Mouse (Mus musculus) thymus, postnatal 36 days (tissue): ENCODE data around the gene Clspn.

ENCODE experiments used
- DNase-seq, 2 experiments: peaks; one replicate each; pipeline ENCODE4 v3.0.0; 2022; ENCODE audit warnings: mixed read lengths in 2 of 2

Clspn gene

GRCm38 (mm10) chr4:126567243-126567642, 10.5 kb downstream of the Clspn start:
- no peak for DNase-seq

DNA sequence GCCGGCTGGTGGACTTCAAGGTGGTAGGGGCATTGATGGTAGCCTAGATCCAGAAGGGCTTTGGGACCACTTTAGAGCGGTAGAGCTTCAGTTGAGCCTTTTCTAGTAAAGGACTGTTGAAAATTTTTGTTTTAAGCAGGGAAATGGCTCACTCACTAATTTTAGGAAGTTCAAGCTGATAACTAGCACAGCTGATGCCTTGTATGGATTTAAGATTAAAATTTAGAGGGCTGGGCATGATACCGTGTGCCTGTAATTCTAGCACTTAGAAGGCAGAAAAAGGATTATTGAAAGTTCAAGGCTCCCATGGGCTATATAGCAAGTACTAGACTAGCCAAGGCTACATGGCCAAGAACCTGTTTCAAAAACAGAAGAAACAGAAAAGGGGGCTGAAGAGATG, 13.0 kb downstream of the Clspn start:
- no peak for DNase-seq

DNA sequence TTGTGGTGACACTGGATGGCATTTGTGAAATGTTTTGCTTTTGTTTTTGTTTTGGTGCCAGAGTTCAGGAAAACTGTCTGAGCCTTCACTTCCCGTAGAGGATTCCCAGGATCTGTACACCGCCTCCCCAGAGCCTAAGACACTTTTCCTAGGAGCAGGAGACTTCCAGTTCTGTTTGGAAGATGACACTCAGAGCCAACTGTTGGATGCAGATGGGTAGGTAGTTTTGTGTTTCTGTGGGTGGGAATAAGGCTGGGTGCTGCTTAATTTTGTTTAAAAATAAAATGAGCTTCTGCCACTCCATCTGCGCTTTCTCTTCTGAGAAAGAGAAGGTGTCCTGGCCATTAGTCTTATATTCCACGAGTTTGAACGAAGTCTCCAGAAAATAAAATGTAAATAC, 19.5 kb downstream of the Clspn start:
- no peak for DNase-seq

DNA sequence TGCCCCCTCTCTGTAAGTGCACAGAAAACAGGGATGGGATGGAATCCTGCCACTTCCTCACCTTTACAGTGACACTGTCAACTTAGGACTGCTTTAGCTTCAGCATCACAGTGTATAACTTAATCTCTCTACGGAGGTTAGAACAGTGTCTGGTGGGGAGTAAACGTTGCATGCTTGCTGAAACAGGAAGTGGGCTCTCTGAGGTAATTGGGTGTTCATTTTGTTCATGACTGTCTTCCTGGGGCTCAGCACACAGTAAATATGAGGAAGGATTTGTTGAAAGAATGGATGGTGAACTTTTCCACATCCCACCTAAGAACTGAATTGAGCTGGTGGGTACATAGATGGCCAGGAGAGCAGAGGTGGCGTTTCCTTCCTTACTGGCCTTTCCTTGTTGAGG, 21.2 kb downstream of the Clspn start:
- no peak for DNase-seq

DNA sequence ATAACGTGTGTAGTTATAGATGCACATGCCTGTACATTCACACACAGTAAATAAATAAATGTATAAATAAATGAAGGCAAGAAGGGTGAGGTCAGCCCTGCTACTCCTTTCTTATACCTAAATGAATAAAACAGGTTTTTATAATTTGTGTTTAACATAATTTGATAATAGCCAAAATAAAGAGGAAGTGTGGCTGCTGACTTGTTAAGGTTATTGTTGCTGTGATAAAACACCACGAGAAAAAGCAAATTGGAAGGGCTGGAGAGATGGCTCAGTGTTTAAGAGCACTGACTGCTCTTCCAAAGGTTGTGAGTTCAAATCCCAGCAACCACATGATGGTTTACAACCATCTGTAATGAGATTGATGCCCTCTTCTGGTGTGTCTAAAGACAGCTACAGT, 22.3 kb downstream of the Clspn start:
- DNase-seq = no peak

DNA sequence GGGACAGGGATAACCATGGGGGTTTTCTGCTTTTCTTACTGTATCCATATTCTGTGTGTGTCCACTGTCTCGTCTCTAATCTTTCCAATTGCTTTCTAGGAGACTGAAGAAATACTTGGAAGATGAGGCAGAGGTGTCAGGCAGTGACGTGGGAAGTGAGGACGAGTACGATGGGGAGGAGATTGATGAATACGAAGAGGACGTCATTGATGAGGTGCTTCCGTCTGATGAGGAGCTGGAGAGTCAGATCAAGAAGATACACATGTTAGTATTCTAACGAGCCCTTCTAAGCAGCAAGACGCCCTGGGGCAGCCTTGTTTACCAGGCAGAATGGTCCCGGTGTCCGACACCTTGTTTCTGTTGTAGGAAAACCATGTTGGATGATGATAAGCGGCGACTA, 29.0 kb downstream of the Clspn start:
- DNase-seq = no peak

DNA sequence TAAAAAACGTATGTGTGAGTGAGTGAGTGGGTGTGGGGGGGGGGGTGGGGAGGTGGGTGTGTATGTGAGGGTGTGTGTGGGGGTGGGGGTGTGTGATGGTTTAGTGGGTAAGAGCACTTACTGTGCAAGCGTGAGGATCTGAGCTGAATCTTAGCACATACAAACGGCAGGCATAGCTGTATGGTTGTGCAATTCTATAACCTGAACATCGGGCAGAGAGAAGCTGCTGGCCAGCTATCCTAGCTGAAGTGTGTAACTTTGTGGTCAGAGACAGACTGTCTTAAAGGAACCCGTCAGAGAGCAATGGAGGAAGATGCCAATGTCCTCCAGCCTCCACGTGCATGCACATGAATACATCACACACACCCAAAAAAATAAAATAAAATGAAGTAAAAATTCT, 35.3 kb downstream of the Clspn start:
- DNase-seq = no peak

DNA sequence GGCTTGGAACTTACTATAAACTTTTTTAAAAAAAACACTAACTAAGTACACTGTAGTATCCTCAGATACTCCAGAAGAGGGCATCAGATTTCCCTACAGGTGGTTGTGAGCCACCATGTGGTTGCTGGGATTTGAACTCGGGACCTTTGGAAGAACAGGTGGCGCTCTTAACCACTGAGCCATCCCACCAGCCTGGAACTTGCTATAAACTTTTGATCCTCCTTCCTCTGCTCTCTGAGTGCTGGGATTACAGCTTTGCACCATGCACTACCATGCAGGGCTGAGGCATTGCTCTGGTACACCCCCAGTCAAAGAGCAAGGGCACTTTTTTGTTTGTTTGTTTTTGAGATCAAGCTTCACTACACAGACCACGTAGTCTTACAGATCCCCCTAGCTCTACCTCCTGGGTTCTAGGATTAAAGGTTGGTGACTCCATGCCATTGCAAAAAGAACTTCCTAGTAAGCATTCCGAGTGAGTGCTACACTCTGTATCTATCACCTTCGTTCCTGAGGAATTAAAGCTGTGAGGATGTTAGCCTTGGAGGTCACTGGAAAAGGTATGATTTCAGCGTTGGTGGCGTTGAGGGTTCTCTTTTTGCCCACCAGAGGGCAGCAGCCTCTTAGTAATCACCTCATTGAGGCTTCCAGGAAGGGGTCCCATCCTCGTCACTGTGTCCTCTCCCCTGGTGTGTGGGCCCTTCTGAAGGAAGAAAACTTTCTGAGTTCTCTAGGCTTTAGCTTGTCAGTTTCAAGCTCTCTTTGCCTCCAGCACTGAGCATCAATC, 43.4 kb downstream of the Clspn start:
- DNase-seq = peak; percentile 25 to 39

GRCm38 (mm10) chr4:126601597-126602444, 45.1 kb downstream of the Clspn start:
- no peak for DNase-seq

DNA sequence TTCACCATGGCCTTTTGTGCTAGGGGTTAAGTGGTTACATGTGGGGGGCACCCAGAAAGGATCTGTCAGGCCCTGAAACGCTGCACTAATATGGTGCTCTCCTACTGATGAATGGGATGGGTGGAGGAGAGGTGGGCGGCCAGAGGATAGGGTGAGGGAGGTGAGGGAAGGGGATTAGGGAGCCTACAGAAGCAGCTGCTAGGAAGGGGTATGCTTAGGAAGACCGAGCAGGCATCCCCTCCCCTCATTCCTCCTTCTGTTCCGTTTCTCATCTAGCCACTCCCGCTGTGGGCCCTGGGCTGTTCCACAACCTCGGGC, 45.7 kb downstream of the Clspn start:
- DNase-seq = no peak

GRCm38 (mm10) chr4:126604141-126604540, 47.4 kb downstream of the Clspn start:
- no peak for DNase-seq

DNA sequence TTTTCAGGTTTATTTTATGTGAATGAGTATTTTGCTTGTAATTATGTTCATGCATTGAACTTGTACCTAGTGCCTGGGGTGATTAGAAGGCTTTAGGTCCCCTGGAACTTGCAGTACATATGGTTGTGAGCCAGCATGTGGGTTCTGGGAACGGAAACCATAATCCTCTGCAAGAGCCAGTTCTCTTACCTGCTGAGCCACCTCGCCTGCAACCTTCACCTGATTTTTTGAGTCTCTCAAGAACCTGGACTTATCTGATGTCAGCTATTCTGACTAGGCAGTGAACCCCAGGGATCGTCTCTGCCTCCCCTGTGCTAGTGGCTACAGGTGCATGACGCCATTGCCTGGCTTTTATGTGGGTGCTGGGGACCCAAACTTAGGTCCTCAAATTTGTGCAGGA, 49.0 kb downstream of the Clspn start:
- no peak for DNase-seq

DNA sequence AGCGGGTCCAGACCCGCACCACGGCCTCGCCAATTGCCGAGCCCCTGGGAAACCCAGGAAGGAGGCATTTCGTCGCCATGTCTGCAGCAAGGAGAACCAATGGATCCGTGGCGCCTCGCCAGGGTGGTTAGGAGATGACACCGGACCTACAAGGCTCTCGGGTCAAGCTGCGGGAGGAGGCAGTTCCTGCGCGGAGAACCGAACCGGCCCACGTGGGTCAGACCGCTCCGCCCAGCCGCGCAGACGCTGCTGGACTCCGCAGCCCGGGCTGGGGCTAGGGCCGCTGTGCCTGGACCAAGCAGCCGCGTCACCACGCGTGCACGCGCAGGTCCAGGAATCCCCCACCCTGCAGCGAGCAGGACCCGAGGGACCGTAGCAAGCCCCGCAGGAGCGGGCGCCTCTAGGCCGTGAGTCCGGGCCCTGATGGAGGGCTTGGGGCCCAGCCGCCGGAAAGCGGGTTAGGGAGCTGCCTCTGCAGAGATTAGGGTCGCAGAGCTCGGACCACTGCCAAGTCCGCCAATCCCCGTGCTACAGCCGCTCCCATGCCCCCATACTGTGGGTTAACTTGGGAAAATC, 53.0 kb downstream of the Clspn start, which contains the start of gene 5730409E04Rik:
TSS of gene 5730409E04Rik (plus strand) at position 213 of the 576 bp plus-strand sequence.
- peak; percentile 7 to 15 for DNase-seq

GRCm38 (mm10) chr4:126611991-126612390, 55.3 kb downstream of the Clspn start:
- no peak for DNase-seq

DNA sequence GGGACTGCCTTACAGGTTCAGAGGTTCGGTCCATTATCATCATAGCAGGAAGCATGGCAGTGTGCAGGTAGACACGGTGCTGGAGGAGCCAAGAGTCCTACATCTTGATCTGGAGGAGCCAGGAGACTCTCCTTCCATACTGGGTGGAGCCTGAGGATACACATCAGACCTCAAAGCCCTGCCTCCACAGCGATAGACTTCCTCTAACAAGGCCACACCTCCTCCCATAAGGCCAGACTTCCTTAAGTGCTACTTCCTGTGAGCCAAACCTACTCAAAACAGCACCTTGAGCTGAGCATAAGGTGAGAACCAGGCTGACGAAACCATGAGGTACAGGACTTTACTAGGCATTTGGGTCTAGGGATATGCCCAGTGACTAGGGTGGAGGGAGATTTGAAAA, 59.6 kb downstream of the Clspn start:
- DNase-seq = no peak

DNA sequence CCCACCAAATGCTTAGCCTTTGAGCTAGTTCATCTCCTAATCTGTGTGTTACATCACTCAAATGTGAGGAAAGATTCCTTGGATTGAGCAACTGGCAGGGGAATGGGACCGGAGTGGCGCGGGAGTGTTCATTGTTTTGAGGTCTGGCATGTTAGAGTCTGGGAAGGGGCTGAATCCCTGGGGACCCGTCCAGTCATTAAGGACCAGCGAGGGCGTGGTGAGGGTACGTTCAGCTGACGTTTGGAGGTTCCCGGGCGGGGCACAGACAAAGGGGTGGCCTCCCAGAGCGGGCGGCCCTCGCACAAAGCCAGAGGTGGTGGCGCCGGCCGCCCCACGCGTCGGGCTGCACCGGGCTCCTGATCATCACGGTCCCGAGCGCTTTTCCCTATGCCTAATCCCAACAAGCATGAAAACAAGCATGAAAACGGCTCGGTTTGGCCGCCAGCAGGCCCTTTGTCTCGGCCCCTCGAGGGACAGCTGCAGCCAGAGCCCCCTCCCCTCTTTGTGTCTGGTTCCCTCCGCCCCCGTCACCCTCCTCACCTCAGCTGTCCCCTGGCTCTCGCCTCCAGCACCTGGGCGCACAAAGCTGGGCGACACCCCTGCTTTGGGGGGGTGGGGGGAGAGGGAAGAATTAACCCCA, 63.1 kb downstream of the Clspn start:
- DNase-seq = no peak

DNA sequence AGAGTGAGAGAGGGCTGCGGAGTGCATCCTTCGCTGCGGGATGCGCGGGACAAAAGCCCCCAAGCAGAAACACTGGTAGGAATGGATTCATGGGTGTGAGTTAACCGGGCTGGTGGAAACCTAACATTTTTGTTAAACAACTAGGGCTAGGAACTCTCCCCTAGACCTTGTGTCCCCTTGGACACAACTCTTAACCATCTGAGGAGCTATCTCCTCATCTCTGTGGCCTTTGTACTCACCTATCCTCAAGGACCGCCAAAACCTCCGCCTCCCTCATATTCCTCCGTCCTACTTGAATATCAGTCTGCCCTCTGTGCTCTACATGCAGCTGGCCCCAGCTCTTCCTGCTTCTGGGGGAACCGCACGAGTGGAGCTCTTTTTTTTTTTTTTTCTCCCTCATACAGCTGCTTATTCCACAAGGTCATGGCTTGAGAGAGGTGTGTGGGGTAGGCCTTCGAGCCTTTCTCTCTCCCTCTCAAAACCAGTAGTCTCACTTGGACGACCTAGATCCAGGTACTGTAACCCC, 63.7 kb downstream of the Clspn start:
- no peak for DNase-seq

- no peak for DNase-seq
These were observed 70.4 kb downstream of the Clspn start for GRCm38 (mm10) chr4:126627021-126627681.

DNA sequence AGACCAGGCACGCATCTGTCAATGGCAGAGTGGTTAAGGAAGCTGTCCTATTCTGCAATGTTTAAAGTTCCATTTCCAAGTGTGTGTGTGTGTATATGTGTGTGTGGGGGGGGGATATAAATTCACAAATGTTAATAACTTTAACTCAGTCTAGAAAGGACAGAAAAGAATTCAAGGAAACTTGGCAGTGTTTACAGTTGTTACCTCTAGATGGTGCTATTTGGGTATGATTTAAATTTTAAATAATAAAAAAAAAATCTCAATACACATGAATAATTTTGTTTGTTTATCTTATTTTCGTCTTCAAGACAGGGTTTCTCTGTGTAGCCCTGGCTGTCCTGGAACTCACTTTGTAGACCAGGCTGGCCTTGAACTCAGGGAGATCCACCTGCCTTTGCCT, 75.2 kb downstream of the Clspn start:
- no peak for DNase-seq

DNA sequence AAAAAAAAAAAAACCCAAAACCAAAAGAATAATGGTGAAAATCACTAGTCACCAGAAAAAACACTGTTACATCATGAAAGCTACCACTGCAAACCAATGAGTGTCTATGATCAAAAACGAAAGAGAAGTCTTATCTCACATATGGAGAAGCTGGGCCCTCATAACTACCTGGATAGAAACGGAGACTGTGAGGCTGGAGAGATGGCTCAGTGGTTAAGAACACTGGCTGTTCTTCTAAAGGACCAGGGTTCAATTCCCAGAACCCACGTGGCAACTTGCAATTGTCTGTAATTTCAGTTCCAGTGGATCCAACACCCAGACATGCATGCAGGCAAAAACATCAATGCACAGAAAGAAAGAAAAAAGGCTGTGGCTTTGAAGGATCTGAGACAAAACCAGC, 75.9 kb downstream of the Clspn start:
- DNase-seq = no peak

GRCm38 (mm10) chr4:126636330-126636729, 79.6 kb downstream of the Clspn start:
- no peak for DNase-seq

DNA sequence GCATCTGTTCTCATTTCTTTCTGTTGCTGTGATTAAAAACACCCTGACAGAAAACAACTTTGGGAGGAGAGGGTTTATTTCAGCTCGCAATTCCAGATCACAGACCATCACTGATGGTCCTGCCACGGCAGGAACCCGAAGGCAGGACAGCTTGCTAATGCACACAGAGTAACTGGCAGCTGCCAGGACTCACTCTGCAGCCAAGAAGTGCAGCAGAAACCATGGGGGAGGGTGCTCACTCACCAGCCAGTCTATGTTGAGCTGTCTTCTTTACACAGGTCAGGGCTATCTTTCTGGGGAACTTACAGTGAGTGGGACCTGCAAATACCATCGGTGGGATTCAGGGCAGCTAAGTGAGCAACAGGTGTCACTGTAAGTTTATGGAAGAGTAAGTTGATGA, 80.7 kb downstream of the Clspn start:
- DNase-seq = no peak

DNA sequence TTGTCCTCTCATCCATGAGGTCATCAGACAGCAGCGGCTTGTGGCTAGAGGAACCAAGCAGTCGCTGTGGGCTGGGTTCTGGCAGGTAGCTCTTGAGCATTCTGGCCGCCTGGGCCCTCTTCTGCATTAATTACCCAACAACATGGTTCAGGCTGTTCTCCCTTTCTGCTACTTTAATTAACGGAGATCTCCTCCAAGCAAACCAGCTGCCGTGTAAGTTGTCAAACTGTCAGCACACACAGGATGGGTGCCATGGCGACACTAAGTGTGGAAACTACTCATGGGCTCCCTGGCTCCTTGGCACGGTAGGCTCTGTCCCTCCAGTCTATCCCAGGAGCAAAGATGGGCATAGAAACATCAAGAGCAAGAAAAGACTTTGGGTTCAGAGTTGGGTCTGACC, 82.6 kb downstream of the Clspn start:
- no peak for DNase-seq
